Comparison of ENCODE assay signal across 28 mouse cellular contexts in the genomic region with DNA sequence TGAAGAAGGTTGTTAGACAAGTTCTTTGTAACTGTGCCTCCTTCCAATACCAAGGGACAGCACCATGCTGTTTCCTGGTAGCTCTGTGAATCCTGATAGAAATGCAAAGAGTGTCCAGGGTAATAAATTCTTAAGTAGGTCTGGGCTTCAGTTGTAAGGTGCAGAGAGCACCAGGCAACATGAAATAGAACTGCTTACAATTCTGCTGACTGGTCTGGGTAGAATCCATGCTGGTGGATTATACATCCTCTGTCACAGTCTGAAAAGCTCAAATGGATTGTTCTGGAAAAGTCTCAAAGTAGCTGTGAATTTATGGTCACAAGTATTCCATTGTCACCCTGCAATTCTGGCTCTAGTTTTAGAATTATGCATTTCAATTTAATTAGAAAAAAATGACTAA.
"Had no signal": no experiment of that assay in that cellular context is flagged by ENCODE, and none has a peak within 500 bp of the region (broad histone marks: within the 10 kb centered on the region; RNA-seq: fewer than 3 reads in every experiment).

No protein-coding gene starts in this region.

- H3K4me3 ChIP-seq: embryonic facial prominence, embryonic 10.5 days; embryonic facial prominence, embryonic 12.5 days; embryonic facial prominence, embryonic 13.5 days; embryonic facial prominence, embryonic 15.5 days; erythroblast, embryonic 14.5 days; forebrain, embryonic 10.5 days; forebrain, embryonic 12.5 days; forebrain, embryonic 13.5 days; forebrain, embryonic 15.5 days; gastrocnemius, adult 2 months had no signal

- DNase-seq: cerebellum, adult 18-20 months; cerebellum, adult 2 months; cerebellum, adult 8-10 months; cerebellum, adult 9-10 months; cerebellum, postnatal 10 days; cerebellum, postnatal 14 days; cerebellum, postnatal 25 days; cerebellum, postnatal 36 days; embryo, embryonic 11 days; forebrain, postnatal 0 days; gastrocnemius, adult 2 months; gastrocnemius, postnatal 10 days; gastrocnemius, postnatal 14 days; gastrocnemius, postnatal 25 days; gastrocnemius, postnatal 36 days; heart, adult 11 months; heart, adult 18-20 months had no signal

- H3K4me2 ChIP-seq: embryonic facial prominence, embryonic 12.5 days; embryonic facial prominence, embryonic 13.5 days; embryonic facial prominence, embryonic 15.5 days; forebrain, embryonic 12.5 days; forebrain, embryonic 13.5 days; forebrain, embryonic 15.5 days had no signal

- H3K27me3 ChIP-seq: embryonic facial prominence, embryonic 12.5 days; embryonic facial prominence, embryonic 13.5 days; embryonic facial prominence, embryonic 15.5 days; forebrain, embryonic 12.5 days; forebrain, embryonic 13.5 days; forebrain, embryonic 15.5 days had no signal

- ATAC-seq: forebrain, embryonic 13.5 days; forebrain, embryonic 14.5 days; forebrain, embryonic 15.5 days; forebrain, embryonic 16.5 days; forebrain, postnatal 0 days had no signal

- H3K27ac ChIP-seq: embryonic facial prominence, embryonic 10.5 days; embryonic facial prominence, embryonic 12.5 days; embryonic facial prominence, embryonic 13.5 days; embryonic facial prominence, embryonic 15.5 days; forebrain, embryonic 10.5 days; forebrain, embryonic 12.5 days; forebrain, embryonic 13.5 days; forebrain, embryonic 15.5 days; gastrocnemius, adult 2 months had no signal

- H3K9me3 ChIP-seq: embryonic facial prominence, embryonic 10.5 days; embryonic facial prominence, embryonic 12.5 days; embryonic facial prominence, embryonic 13.5 days; embryonic facial prominence, embryonic 15.5 days; forebrain, embryonic 10.5 days; forebrain, embryonic 12.5 days; forebrain, embryonic 13.5 days; forebrain, embryonic 15.5 days had no signal

- H3K9ac ChIP-seq: embryonic facial prominence, embryonic 12.5 days; embryonic facial prominence, embryonic 13.5 days; embryonic facial prominence, embryonic 15.5 days; forebrain, embryonic 12.5 days; forebrain, embryonic 13.5 days; forebrain, embryonic 15.5 days; forebrain, postnatal 0 days had no signal

- H3K36me3 ChIP-seq: embryonic facial prominence, embryonic 10.5 days; embryonic facial prominence, embryonic 12.5 days; embryonic facial prominence, embryonic 13.5 days; embryonic facial prominence, embryonic 15.5 days; forebrain, embryonic 10.5 days; forebrain, embryonic 12.5 days; forebrain, embryonic 15.5 days had no signal

- H3K4me1 ChIP-seq: embryonic facial prominence, embryonic 10.5 days; embryonic facial prominence, embryonic 12.5 days; embryonic facial prominence, embryonic 13.5 days; embryonic facial prominence, embryonic 15.5 days; forebrain, embryonic 10.5 days; forebrain, embryonic 12.5 days; forebrain, embryonic 13.5 days; forebrain, embryonic 15.5 days had no signal
